Comparison of ENCODE assay signal across 18 mouse cellular contexts in the genomic region with DNA sequence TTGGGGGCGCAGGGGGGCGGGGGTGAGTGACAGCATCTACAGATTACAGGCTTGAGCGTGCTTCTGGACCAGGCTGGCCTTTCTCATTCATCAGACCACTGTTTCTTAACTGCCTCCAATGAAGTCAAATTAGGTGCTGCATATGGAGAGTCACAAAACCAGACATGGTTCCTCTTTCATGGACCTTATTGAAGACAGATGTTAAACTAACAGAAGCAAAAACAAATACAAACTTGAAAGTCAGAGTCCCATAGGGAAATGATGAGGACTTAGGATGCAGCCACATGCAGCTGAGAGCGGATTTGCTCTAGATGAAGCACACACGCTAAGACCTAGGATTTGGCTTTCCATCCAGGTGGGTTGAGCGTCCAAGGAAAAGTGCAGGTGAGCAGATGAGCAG.
DNase-seq lines count a peak whose midpoint lies in the region; ATAC-seq and TF ChIP-seq lines count a peak whose summit lies in the region.
"Had no signal": no experiment of that assay in that cellular context is flagged by ENCODE, and none has a peak within 500 bp of the region (broad histone marks: within the 10 kb centered on the region; RNA-seq: fewer than 3 reads in every experiment).

No protein-coding gene starts in this region.

- no peak overlapping the region for H3K4me2 ChIP-seq in lung, embryonic 14.5 days
- H3K4me2 ChIP-seq in embryonic facial prominence, embryonic 15.5 days (replicated peaks), result peak overlapping the region; percentile 42
- peak overlapping the region; percentile 41 for H3K4me2 ChIP-seq in limb, embryonic 13.5 days (replicated peaks)
- no peak overlapping the region for H3K4me2 ChIP-seq in forebrain, postnatal 0 days (ENCODE audit: low read depth)
- H3K4me2 ChIP-seq: kidney, embryonic 15.5 days; liver, embryonic 11.5 days had no signal

- no peak for ATAC-seq in lung, embryonic 14.5 days (ENCODE audit: insufficient read depth)
- 0 out of 2 replicates have a peak, but pooled peaks have one; percentile 49 for ATAC-seq in embryonic facial prominence, embryonic 15.5 days (ENCODE audit: insufficient number of reproducible peaks, low FRiP score, low TSS enrichment, low read depth)
- ATAC-seq in limb, embryonic 13.5 days (ENCODE audit: low FRiP score, low read depth), result no peak
- no peak for ATAC-seq in forebrain, postnatal 0 days
- ATAC-seq: inflammation-experienced regulatory T-cells, adult 6 months; Patski had no signal

- peak overlapping the region; percentile 65; the same call in 1 of the 2 replicates for H3K27ac ChIP-seq in lung, embryonic 14.5 days (ENCODE audit: low read depth)
- peak overlapping the region; percentile 72 for H3K27ac ChIP-seq in embryonic facial prominence, embryonic 15.5 days (replicated peaks)
- H3K27ac ChIP-seq in limb, embryonic 13.5 days, result peak overlapping the region; percentile 90
- H3K27ac ChIP-seq in forebrain, postnatal 0 days (ENCODE audit: low read depth, low read length), result no peak overlapping the region
- H3K27ac ChIP-seq in cerebellum, adult 2 months (ENCODE audit: insufficient read depth, low read length), result no peak overlapping the region
- H3K27ac ChIP-seq: kidney, embryonic 15.5 days had no signal

- no peaks in the 10 kb centered on the region for H3K27me3 ChIP-seq in lung, embryonic 14.5 days (ENCODE audit: insufficient read depth, low read length)
- no peaks in the 10 kb centered on the region for H3K27me3 ChIP-seq in embryonic facial prominence, embryonic 15.5 days
- no peaks in the 10 kb centered on the region for H3K27me3 ChIP-seq in limb, embryonic 13.5 days
- no peaks in the 10 kb centered on the region for H3K27me3 ChIP-seq in forebrain, postnatal 0 days (ENCODE audit: insufficient read depth, low read length)
- H3K27me3 ChIP-seq in cerebellum, adult 2 months (ENCODE audit: control insufficient read depth, insufficient read depth, low read length), result no peaks in the 10 kb centered on the region
- H3K27me3 ChIP-seq: kidney, embryonic 15.5 days; Patski had no signal

- no peak for DNase-seq in lung, embryonic 14.5 days
- no peak for DNase-seq in lung, postnatal 25 days (ENCODE audit: low spot score)
- peak; percentile 40 for DNase-seq in NIH3T3 (ENCODE audit: low read depth)
- no peak for DNase-seq in layer of hippocampus, adult 18-20 months (ENCODE audit: low spot score in 2 of 2)
- no peak for DNase-seq in forebrain, postnatal 0 days
- DNase-seq in cerebellum, adult 2 months, result no peak
- DNase-seq: adrenal gland, postnatal 36 days; gastrocnemius, postnatal 25 days; lung, postnatal 14 days; midbrain, embryonic 14.5 days; thymus, adult 2 months had no signal

- WGBS in lung, embryonic 14.5 days, result 63% methylated on average over 6 of the region's 6 CpGs
- 34% methylated on average over 6 of the region's 6 CpGs for WGBS in embryonic facial prominence, embryonic 15.5 days
- 22% methylated on average over 6 of the region's 6 CpGs for WGBS in limb, embryonic 13.5 days
- WGBS in forebrain, postnatal 0 days, result 90% methylated on average over 6 of the region's 6 CpGs
- 93% methylated on average over 6 of the region's 6 CpGs for WGBS in cerebellum, adult 2 months

- H3K4me1 ChIP-seq in lung, embryonic 14.5 days (ENCODE audit: insufficient read depth), result peaks cover 15% of the 10 kb centered on the region
- peaks cover 27% of the 10 kb centered on the region for H3K4me1 ChIP-seq in embryonic facial prominence, embryonic 15.5 days
- peaks cover 49% of the 10 kb centered on the region for H3K4me1 ChIP-seq in limb, embryonic 13.5 days
- no peaks in the 10 kb centered on the region for H3K4me1 ChIP-seq in forebrain, postnatal 0 days (ENCODE audit: insufficient read depth)
- H3K4me1 ChIP-seq in cerebellum, adult 2 months (ENCODE audit: control insufficient read depth, insufficient read depth, low read length), result peaks cover 12% of the 10 kb centered on the region

- H3K9ac ChIP-seq in lung, embryonic 14.5 days, result no peak overlapping the region
- no peak overlapping the region for H3K9ac ChIP-seq in embryonic facial prominence, embryonic 15.5 days
- no peak overlapping the region for H3K9ac ChIP-seq in limb, embryonic 13.5 days
- no peak overlapping the region for H3K9ac ChIP-seq in forebrain, postnatal 0 days
- H3K9ac ChIP-seq: kidney, embryonic 15.5 days had no signal

- H3K9me3 ChIP-seq in lung, embryonic 14.5 days (ENCODE audit: low read depth, low read length), result no peaks in the 10 kb centered on the region
- no peaks in the 10 kb centered on the region for H3K9me3 ChIP-seq in embryonic facial prominence, embryonic 15.5 days (replicated peaks)
- no peaks in the 10 kb centered on the region for H3K9me3 ChIP-seq in limb, embryonic 13.5 days
- H3K9me3 ChIP-seq in forebrain, postnatal 0 days (ENCODE audit: low read length), result no peaks in the 10 kb centered on the region
- H3K9me3 ChIP-seq: forebrain, embryonic 10.5 days; kidney, embryonic 15.5 days had no signal

- no peak for TF ChIP-seq POLR2A in cerebellum, adult 2 months (IDR thresholded peaks at IDR 0.05; ENCODE audit: borderline replicate concordance, insufficient read depth, low read length)

- no peaks in the 10 kb centered on the region for H3K36me3 ChIP-seq in lung, embryonic 14.5 days (ENCODE audit: insufficient read depth)
- H3K36me3 ChIP-seq in embryonic facial prominence, embryonic 15.5 days, result peaks cover 5% of the 10 kb centered on the region; the same call in 1 of the 2 replicates
- peaks cover 4% of the 10 kb centered on the region; the same call in 1 of the 2 replicates for H3K36me3 ChIP-seq in limb, embryonic 13.5 days
- H3K36me3 ChIP-seq in forebrain, postnatal 0 days (ENCODE audit: insufficient read depth), result no peaks in the 10 kb centered on the region
- H3K36me3 ChIP-seq: forebrain, embryonic 10.5 days; kidney, embryonic 15.5 days had no signal

- no peak overlapping the region for H3K4me3 ChIP-seq in lung, embryonic 14.5 days (ENCODE audit: low read depth, low read length)
- H3K4me3 ChIP-seq in embryonic facial prominence, embryonic 15.5 days (replicated peaks), result no peak overlapping the region
- H3K4me3 ChIP-seq in limb, embryonic 13.5 days, result no peak overlapping the region
- H3K4me3 ChIP-seq in forebrain, postnatal 0 days (ENCODE audit: low read depth, low read length), result no peak overlapping the region
- no peak overlapping the region for H3K4me3 ChIP-seq in cerebellum, adult 2 months (replicated peaks; ENCODE audit: insufficient read depth, low read depth, low read length)
- H3K4me3 ChIP-seq: forebrain, embryonic 10.5 days; kidney, embryonic 15.5 days had no signal

- TF ChIP-seq CTCF in lung, embryonic 14.5 days (IDR thresholded peaks at IDR 0.05; ENCODE audit: low read depth), result no peak
- TF ChIP-seq CTCF in forebrain, postnatal 0 days (IDR thresholded peaks at IDR 0.05; ENCODE audit: low read depth), result no peak
- TF ChIP-seq CTCF in cerebellum, adult 2 months (IDR thresholded peaks at IDR 0.05; ENCODE audit: borderline replicate concordance, insufficient read depth, low read depth, low read length), result no peak

Comparison
In these comparisons a context has a peak if more than half of its experiments do, and no peak if none do; other contexts are left out.
1. H3K27ac ChIP-seq: peak in lung, embryonic 14.5 days (single experiment), embryonic facial prominence, embryonic 15.5 days (single experiment) and limb, embryonic 13.5 days (single experiment); none in forebrain, postnatal 0 days (single experiment) and cerebellum, adult 2 months (single experiment).
2. H3K4me2 ChIP-seq: peak in embryonic facial prominence, embryonic 15.5 days (single experiment) and limb, embryonic 13.5 days (single experiment); none in lung, embryonic 14.5 days (single experiment) and forebrain, postnatal 0 days (single experiment).